Mouse (Mus musculus) lung, postnatal 0 days (tissue): Measurements from ENCODE around the gene Trim46. TPM values are rescaled to one million over a fixed set of nuclear protein-coding genes. Genes with fewer than 3 reads are reported as not detected.
A peak's percentile ranks its signal among the peaks of the same experiment; 100 is the strongest.

ENCODE experiments used
- ATAC-seq: fragments of 200-750 bp; cut with Nextera tagmentation; 2 replicates; pipeline ENCODE4 v1.8.0; 2017; ENCODE audit warnings: moderate library complexity
- DNase-seq: peaks from one replicate; pipeline ENCODE4 v3.0.0-alpha.2; 2016; ENCODE audit warnings: low spot score
- H3K27ac ChIP-seq: fragments of 300-500 bp; sonication (generic); 2 replicates; pipeline ENCODE4 v1.5.1; 2014; ENCODE audit warnings: antibody characterized with exemption, mild to moderate bottlenecking, low read length, mixed read lengths
- H3K27me3 ChIP-seq: fragments of 300-500 bp; sonication (generic); replicated peaks from 2 replicates; pipeline ENCODE4 v1.6.1; 2014; ENCODE audit warnings: low read length, mixed read lengths; ENCODE audit not compliant: insufficient read depth
- H3K36me3 ChIP-seq: fragments of 300-500 bp; sonication (generic); 2 replicates; pipeline ENCODE4 v1.6.1; 2014; ENCODE audit warnings: low read length, mixed read lengths; ENCODE audit not compliant: insufficient read depth
- H3K4me1 ChIP-seq: fragments of 300-500 bp; sonication (generic); 2 replicates; pipeline ENCODE4 v1.6.1; 2014; ENCODE audit warnings: antibody characterized with exemption, low read depth, low read length, mixed read lengths; ENCODE audit not compliant: insufficient read depth
- H3K4me2 ChIP-seq: fragments of 300-500 bp; sonication (generic); replicated peaks from 2 replicates; pipeline ENCODE4 v1.6.1; 2014; ENCODE audit warnings: low read depth, mild to moderate bottlenecking, low read length, moderate library complexity, mixed read lengths
- H3K4me3 ChIP-seq: fragments of 300-500 bp; sonication (generic); 2 replicates; pipeline ENCODE4 v1.5.1; 2014; ENCODE audit warnings: low read depth, low read length
- H3K9ac ChIP-seq: fragments of 300-500 bp; sonication (generic); replicated peaks from 2 replicates; pipeline ENCODE4 v1.6.1; 2014; ENCODE audit warnings: low read depth, mild to moderate bottlenecking
- H3K9me3 ChIP-seq: fragments of 300-500 bp; sonication (generic); 2 replicates; pipeline ENCODE4 v1.6.1; 2016; ENCODE audit warnings: low read length, mixed read lengths
- CTCF ChIP-seq: IDR thresholded peaks from 2 replicates; pipeline ENCODE4 v1.5.1; 2016; ENCODE audit warnings: antibody characterized with exemption, mild to moderate bottlenecking
- EP300 ChIP-seq: IDR thresholded peaks from 2 replicates; pipeline ENCODE4 v1.6.1; 2016; ENCODE audit warnings: antibody characterized with exemption, mild to moderate bottlenecking, control low read depth
- WGBS: fragments of 180-500 bp; shearing (Covaris S2); extraction: QIAGEN DNeasy Blood & Tissue Kit; methylation state at CpG from one replicate; pipeline ENCODE4 v1.1.7; 2014; 5-methylcytosine and 5-hydroxymethylcytosine counted together
- microRNA counts: library from miRNA; unstranded; fragments of <30 nt; microRNA quantifications from one replicate; lab custom pipeline; 2015
- microRNA-seq: library from miRNA; unstranded; fragments of <30 nt; microRNA quantifications from one replicate; pipeline ENCODE4, GENCODE M21; 2016
- polyA plus RNA-seq: library from polyadenylated mRNA; unstranded; fragments of >200 nt; fragmentation: Nextera tagmentation; extraction: Ambion mirVana; gene quantifications from 2 replicates; pipeline ENCODE4 v1.2.1, GENCODE M21; 2015

The Trim46 gene
- polyA plus RNA-seq, 1 experiment from 2014 or later = 1.8 TPM

- ATAC-seq (no peak), DNase-seq (no peak)
- Histone ChIP-seq H3K4me2 (no peak overlapping the region), H3K27ac (no peak overlapping the region), H3K4me3 (no peak overlapping the region), H3K9me3 (no peaks in the 10 kb centered on the region), H3K36me3 (no peaks in the 10 kb centered on the region), H3K4me1 (peaks cover 4% of the 10 kb centered on the region; the same call in 1 of the 2 replicates), H3K27me3 (no peaks in the 10 kb centered on the region), H3K9ac (no peak overlapping the region)
- WGBS = 81% methylated on average over 18 of the region's 18 CpGs
- no peak for TF ChIP-seq CTCF
Observed at GRCm38 (mm10) chr3:89187690-89188477, 58.2 kb downstream of the Trim46 start.

- DNase-seq (no peak), ATAC-seq (no peak)
- no peaks in the 10 kb centered on the region for H3K9me3 ChIP-seq
- no peak overlapping the region for H3K4me2 ChIP-seq
- H3K9ac ChIP-seq = no peak overlapping the region
- H3K4me3 ChIP-seq = no peak overlapping the region
- H3K4me1 ChIP-seq = peaks cover 4% of the 10 kb centered on the region; the same call in 1 of the 2 replicates
- TF ChIP-seq CTCF (no peak), EP300 (no peak)
- no peaks in the 10 kb centered on the region for H3K27me3 ChIP-seq
- no peak overlapping the region for H3K27ac ChIP-seq
- no peaks in the 10 kb centered on the region for H3K36me3 ChIP-seq
- WGBS = 54% methylated on average over 23 of the region's 23 CpGs
Observed at GRCm38 (mm10) chr3:89187197-89187596, 58.9 kb downstream of the Trim46 start.

MicroRNAs encoded within 50 kb of the gene (microRNA counts, 519-probe panel; counts per million panel counts)
- not detected for microRNA mmu-miR-92b (lab: Ali Mortazavi, UCI)

Small RNA genes within 50 kb of the gene (microRNA-seq; reads per million reads assigned to microRNA genes)
- gene Mir92b = 1,088 reads per million, percentile 75 among the genes with 10 or more reads in this experiment

Other genes with a start within 250 kb of the Trim46 start
- 16.0 and 17.9 TPM in 2 replicates for gene Rusc1, start 153.0 kb downstream of the Trim46 start, polyA plus RNA-seq
- not detected in 2 replicates for gene Gm43738, start 145.2 kb downstream of the Trim46 start, polyA plus RNA-seq
- gene Fdps, start 144.3 kb downstream of the Trim46 start, polyA plus RNA-seq = 185 and 199 TPM in 2 replicates
- 0.14 and 0.32 TPM in 2 replicates for gene Pklr, start 110.2 kb downstream of the Trim46 start, polyA plus RNA-seq
- gene Hcn3, start 86.1 kb downstream of the Trim46 start, polyA plus RNA-seq = 0.19 and 0.31 TPM in 2 replicates
- 16.2 and 17.7 TPM in 2 replicates for gene Clk2, start 81.5 kb downstream of the Trim46 start, polyA plus RNA-seq
- gene Scamp3, start 68.8 kb downstream of the Trim46 start, polyA plus RNA-seq = 89.6 and 94.2 TPM in 2 replicates
- 6.6 and 8.4 TPM in 2 replicates for gene Fam189b, start 63.2 kb downstream of the Trim46 start, polyA plus RNA-seq
- gene Gba, start 43.4 kb downstream of the Trim46 start, polyA plus RNA-seq = 44.4 and 46.5 TPM in 2 replicates
- 77.3 and 77.7 TPM in 2 replicates for gene Thbs3, start 31.1 kb downstream of the Trim46 start, polyA plus RNA-seq
- gene Mtx1, start 19.2 kb downstream of the Trim46 start, polyA plus RNA-seq = 99.3 and 116 TPM in 2 replicates
- 300 and 307 TPM in 2 replicates for gene Muc1, start 17.3 kb downstream of the Trim46 start, polyA plus RNA-seq
- 282 and 309 TPM in 2 replicates for gene Krtcap2, start 343 bp downstream of the Trim46 start, polyA plus RNA-seq
- 125 and 136 TPM in 2 replicates for gene Dpm3, start 13.0 kb upstream of the Trim46 start, polyA plus RNA-seq
- gene Slc50a1, start 24.3 kb upstream of the Trim46 start, polyA plus RNA-seq = 95.7 and 96.4 TPM in 2 replicates
- 174 and 188 TPM in 2 replicates for gene Efna1, start 34.8 kb upstream of the Trim46 start, polyA plus RNA-seq
- gene Efna3, start 76.7 kb upstream of the Trim46 start, polyA plus RNA-seq = 4.4 and 6.7 TPM in 2 replicates
- gene Efna4, start 91.7 kb upstream of the Trim46 start, polyA plus RNA-seq = 9.7 and 10.3 TPM in 2 replicates
- gene Adam15, start 103.7 kb upstream of the Trim46 start, polyA plus RNA-seq = 133 and 177 TPM in 2 replicates
- gene Dcst2, start 115.7 kb upstream of the Trim46 start, polyA plus RNA-seq = 0.16 and 0.25 TPM in 2 replicates
- 0.11 and 0.38 TPM in 2 replicates for gene Dcst1, start 118.9 kb upstream of the Trim46 start, polyA plus RNA-seq
- 6.4 and 7.3 TPM in 2 replicates for gene Zbtb7b, start 148.5 kb upstream of the Trim46 start, polyA plus RNA-seq
- not detected in 2 replicates for gene Lenep, start 156.5 kb upstream of the Trim46 start, polyA plus RNA-seq
- 17.9 and 18.2 TPM in 2 replicates for gene Flad1, start 165.6 kb upstream of the Trim46 start, polyA plus RNA-seq
- gene Cks1b, start 172.1 kb upstream of the Trim46 start, polyA plus RNA-seq = 75.5 and 83.0 TPM in 2 replicates
- 52.6 and 55.7 TPM in 2 replicates for gene Shc1, start 172.1 kb upstream of the Trim46 start, polyA plus RNA-seq
- 19.4 and 20.7 TPM in 2 replicates for gene Pygo2, start 183.9 kb upstream of the Trim46 start, polyA plus RNA-seq
- gene Pbxip1, start 190.4 kb upstream of the Trim46 start, polyA plus RNA-seq = 55.9 and 63.0 TPM in 2 replicates
- gene Pmvk, start 208.2 kb upstream of the Trim46 start, polyA plus RNA-seq = 53.5 and 96.6 TPM in 2 replicates